24 mouse cellular contexts compared by ENCODE assay signal in genomic region chr14:120261606-120262005, GRCm38 (mm10).
"Had no signal": no experiment of that assay in that cellular context is flagged by ENCODE, and none has a peak within 500 bp of the region (broad histone marks: within the 10 kb centered on the region; RNA-seq: fewer than 3 reads in every experiment).

No protein-coding gene starts in this region.

- H3K4me1 ChIP-seq: limb, embryonic 12.5 days; limb, embryonic 15.5 days; midbrain, embryonic 10.5 days; neural tube, embryonic 12.5 days; stomach, embryonic 15.5 days had no signal

- H3K4me2 ChIP-seq: limb, embryonic 12.5 days; limb, embryonic 15.5 days; liver, embryonic 11.5 days; lung, embryonic 14.5 days; neural tube, embryonic 12.5 days; neural tube, embryonic 15.5 days; stomach, embryonic 15.5 days had no signal

- H3K36me3 ChIP-seq: limb, embryonic 12.5 days; limb, embryonic 15.5 days; midbrain, embryonic 10.5 days; neural tube, embryonic 12.5 days; neural tube, embryonic 15.5 days; stomach, embryonic 15.5 days had no signal

- H3K4me3 ChIP-seq: limb, embryonic 12.5 days; limb, embryonic 15.5 days; megakaryocyte, embryonic 14.5 days; midbrain, embryonic 10.5 days; neural tube, embryonic 12.5 days; neural tube, embryonic 15.5 days; stomach, embryonic 15.5 days had no signal

- DNase-seq: kidney, adult 2 months; kidney, postnatal 10 days; kidney, postnatal 36 days; layer of hippocampus, adult 9-11 months; left cerebral cortex, postnatal 4 days; liver, postnatal 0 days; lung, embryonic 14.5 days; lung, postnatal 10 days; lung, postnatal 36 days; midbrain, embryonic 14.5 days; retina, postnatal 1 day; right cerebral cortex, postnatal 25 days; spleen, adult 18-20 months; thymus, postnatal 25 days had no signal

- ATAC-seq: intestine, postnatal 0 days; liver, postnatal 0 days had no signal

- H3K27ac ChIP-seq: limb, embryonic 12.5 days; limb, embryonic 15.5 days; liver, embryonic 14.5 days; midbrain, embryonic 10.5 days; neural tube, embryonic 12.5 days; neural tube, embryonic 15.5 days; stomach, embryonic 15.5 days had no signal

- H3K9me3 ChIP-seq: limb, embryonic 12.5 days; limb, embryonic 15.5 days; megakaryocyte, embryonic 14.5 days; midbrain, embryonic 10.5 days; neural tube, embryonic 12.5 days; neural tube, embryonic 15.5 days; stomach, embryonic 15.5 days had no signal

- H3K9ac ChIP-seq: limb, embryonic 12.5 days; limb, embryonic 15.5 days; liver, embryonic 14.5 days; liver, postnatal 0 days; lung, embryonic 14.5 days; neural tube, embryonic 12.5 days; neural tube, embryonic 15.5 days; stomach, embryonic 15.5 days had no signal

- H3K27me3 ChIP-seq: limb, embryonic 12.5 days; limb, embryonic 15.5 days; megakaryocyte, embryonic 14.5 days; neural tube, embryonic 12.5 days; neural tube, embryonic 15.5 days; stomach, embryonic 15.5 days had no signal
